Mouse (Mus musculus): ENCODE results near the gene Gm16867. TPM values are rescaled to one million over a fixed set of nuclear protein-coding genes. Genes with fewer than 3 reads are reported as not detected.
"Not testable (repeated sequence)": the region's sequence is repeated elsewhere in the genome, so short reads cannot be mapped to it uniquely, and the experiment has no call there.

Gm16867 gene
- polyA plus RNA-seq, 1 experiment from 2014 or later: 0.20 TPM

GRCm38 (mm10) chr14:69457691-69458090, 45.5 kb downstream of the Gm16867 start:
- H3K9me3 ChIP-seq (replicated peaks); H3K36me3 ChIP-seq (replicated peaks); H3K4me3 ChIP-seq (replicated peaks); H3K9ac ChIP-seq; ATAC-seq (ENCODE audit: insufficient read depth); H3K4me2 ChIP-seq; H3K27me3 ChIP-seq; H3K27ac ChIP-seq (replicated peaks); H3K4me1 ChIP-seq (replicated peaks): not testable (repeated sequence)
- WGBS (ENCODE audit: insufficient replicate concordance): no CpG with 5 or more reads among the region's 5 CpGs

- H3K36me3 ChIP-seq (replicated peaks); H3K9ac ChIP-seq; ATAC-seq (ENCODE audit: insufficient read depth); H3K27me3 ChIP-seq; H3K4me1 ChIP-seq (replicated peaks); H3K4me3 ChIP-seq (replicated peaks); H3K27ac ChIP-seq (replicated peaks); H3K9me3 ChIP-seq (replicated peaks); H3K4me2 ChIP-seq: not testable (repeated sequence)
- WGBS (ENCODE audit: insufficient replicate concordance): no CpG with 5 or more reads among the region's 9 CpGs
These were observed 48.5 kb downstream of the Gm16867 start for GRCm38 (mm10) chr14:69454640-69455039.

GRCm38 (mm10) chr14:69448845-69449244, 54.3 kb downstream of the Gm16867 start:
- WGBS (ENCODE audit: insufficient replicate concordance): no CpG with 5 or more reads among the region's 10 CpGs
- H3K36me3 ChIP-seq (replicated peaks); H3K4me3 ChIP-seq (replicated peaks); H3K9ac ChIP-seq; H3K9me3 ChIP-seq (replicated peaks); H3K4me2 ChIP-seq; H3K4me1 ChIP-seq (replicated peaks); H3K27ac ChIP-seq (replicated peaks); H3K27me3 ChIP-seq; ATAC-seq (ENCODE audit: insufficient read depth): not testable (repeated sequence)

- not testable (repeated sequence) for H3K4me1 ChIP-seq (replicated peaks); H3K36me3 ChIP-seq (replicated peaks); H3K9ac ChIP-seq; H3K4me3 ChIP-seq (replicated peaks); H3K9me3 ChIP-seq (replicated peaks); H3K27me3 ChIP-seq; H3K27ac ChIP-seq (replicated peaks); ATAC-seq (ENCODE audit: insufficient read depth); H3K4me2 ChIP-seq
- no CpG with 5 or more reads among the region's 1 CpGs for WGBS (ENCODE audit: insufficient replicate concordance)
These were observed 56.2 kb downstream of the Gm16867 start for GRCm38 (mm10) chr14:69447006-69447405.

- H3K27me3 ChIP-seq; H3K36me3 ChIP-seq (replicated peaks); H3K4me3 ChIP-seq (replicated peaks); H3K9ac ChIP-seq; H3K9me3 ChIP-seq (replicated peaks); H3K4me1 ChIP-seq (replicated peaks); H3K27ac ChIP-seq (replicated peaks); H3K4me2 ChIP-seq; ATAC-seq (ENCODE audit: insufficient read depth): not testable (repeated sequence)
- WGBS (ENCODE audit: insufficient replicate concordance): no CpG with 5 or more reads among the region's 7 CpGs
These were observed 60.0 kb downstream of the Gm16867 start for GRCm38 (mm10) chr14:69443092-69443692.

- H3K36me3 ChIP-seq (replicated peaks); H3K9ac ChIP-seq; H3K27me3 ChIP-seq; H3K4me2 ChIP-seq; H3K4me1 ChIP-seq (replicated peaks); H3K9me3 ChIP-seq (replicated peaks); H3K27ac ChIP-seq (replicated peaks); ATAC-seq (ENCODE audit: insufficient read depth); H3K4me3 ChIP-seq (replicated peaks): not testable (repeated sequence)
- WGBS (ENCODE audit: insufficient replicate concordance): no CpG with 5 or more reads among the region's 7 CpGs
These were observed 62.2 kb downstream of the Gm16867 start for GRCm38 (mm10) chr14:69440955-69441354.

GRCm38 (mm10) chr14:69438678-69439214, 64.4 kb downstream of the Gm16867 start:
- H3K27ac ChIP-seq (replicated peaks); ATAC-seq (ENCODE audit: insufficient read depth); H3K9ac ChIP-seq; H3K4me2 ChIP-seq; H3K4me3 ChIP-seq (replicated peaks); H3K36me3 ChIP-seq (replicated peaks); H3K9me3 ChIP-seq (replicated peaks); H3K4me1 ChIP-seq (replicated peaks); H3K27me3 ChIP-seq: not testable (repeated sequence)
- no CpG with 5 or more reads among the region's 7 CpGs for WGBS (ENCODE audit: insufficient replicate concordance)

GRCm38 (mm10) chr14:69421003-69421402, 82.2 kb downstream of the Gm16867 start:
- H3K27me3 ChIP-seq; H3K9ac ChIP-seq; H3K36me3 ChIP-seq (replicated peaks); H3K27ac ChIP-seq (replicated peaks); ATAC-seq (ENCODE audit: insufficient read depth); H3K4me2 ChIP-seq; H3K9me3 ChIP-seq (replicated peaks); H3K4me3 ChIP-seq (replicated peaks); H3K4me1 ChIP-seq (replicated peaks): not testable (repeated sequence)
- no CpG with 5 or more reads among the region's 7 CpGs for WGBS (ENCODE audit: insufficient replicate concordance)

- ATAC-seq (ENCODE audit: insufficient read depth); H3K4me1 ChIP-seq (replicated peaks); H3K27ac ChIP-seq (replicated peaks); H3K9me3 ChIP-seq (replicated peaks); H3K4me2 ChIP-seq; H3K36me3 ChIP-seq (replicated peaks); H3K4me3 ChIP-seq (replicated peaks); H3K27me3 ChIP-seq; H3K9ac ChIP-seq: not testable (repeated sequence)
- no CpG with 5 or more reads among the region's 7 CpGs for WGBS (ENCODE audit: insufficient replicate concordance)
These were observed 85.6 kb downstream of the Gm16867 start for GRCm38 (mm10) chr14:69417545-69417944.

Other genes with a start within 250 kb of the Gm16867 start
- gene Synb, start 209.1 kb downstream of the Gm16867 start, polyA plus RNA-seq (2015; fragmentation: Nextera tagmentation; extraction: Ambion mirVana): 0.06 and 0.13 TPM in 2 replicates
- 0.03 TPM in 1 of 2 replicates, not detected in the other for gene Gm27179, start 9.2 kb upstream of the Gm16867 start, polyA plus RNA-seq (2015; fragmentation: Nextera tagmentation; extraction: Ambion mirVana)
- 3.8 and 3.9 TPM in 2 replicates for gene Entpd4b, start 52.1 kb upstream of the Gm16867 start, polyA plus RNA-seq (2015; fragmentation: Nextera tagmentation; extraction: Ambion mirVana)

Data from liver, embryonic 15.5 days (tissue).